Mouse (Mus musculus) megakaryocyte, embryonic 14.5 days (primary cell): Measurements from ENCODE around the gene Ugt2a1.
"Not testable (repeated sequence)": the region's sequence is repeated elsewhere in the genome, so short reads cannot be mapped to it uniquely, and the experiment has no call there.

ENCODE experiments used
- FLI1 ChIP-seq: IDR thresholded peaks from 2 replicates; pipeline ENCODE4 v1.6.1; 2012; ENCODE audit warnings: low read length, inconsistent platforms, mixed read lengths
- GATA1 ChIP-seq: IDR thresholded peaks from 3 replicates; pipeline ENCODE4 v1.6.1; 2012; ENCODE audit warnings: mixed read lengths, low read length, inconsistent platforms, borderline replicate concordance

- TF ChIP-seq GATA1, FLI1: not testable (repeated sequence)
Observed at GRCm38 (mm10) chr5:87452514-87452913, 38.2 kb downstream of the Ugt2a1 start.
